Mouse (Mus musculus) kidney, embryonic 16.5 days (tissue): Measurements from ENCODE around the gene Ccdc96. TPM values are rescaled to one million over a fixed set of nuclear protein-coding genes. Genes with fewer than 3 reads are reported as not detected.

Experiments used
- ATAC-seq: fragments of 200-750 bp; cut with Nextera tagmentation; 2 replicates; pipeline ENCODE4 v1.8.0; 2017; ENCODE audit warnings: moderate TSS enrichment; ENCODE audit not compliant: low FRiP score, low TSS enrichment
- H3K27ac ChIP-seq: fragments of 300-500 bp; sonication (generic); 2 replicates; pipeline ENCODE4 v1.5.1; 2014; ENCODE audit warnings: low read length
- H3K27me3 ChIP-seq: fragments of 300-500 bp; sonication (generic); 2 replicates; pipeline ENCODE4 v1.6.1; 2014; ENCODE audit warnings: low read length, control low read depth, mixed read lengths; ENCODE audit not compliant: insufficient read depth
- H3K36me3 ChIP-seq: fragments of 300-500 bp; sonication (generic); 2 replicates; pipeline ENCODE4 v1.6.1; 2014; ENCODE audit warnings: low read length, control low read depth, mixed read lengths; ENCODE audit not compliant: insufficient read depth
- H3K4me1 ChIP-seq: fragments of 300-500 bp; sonication (generic); 2 replicates; pipeline ENCODE4 v1.6.1; 2014; ENCODE audit warnings: low read length, control low read depth, mixed read lengths; ENCODE audit not compliant: insufficient read depth
- H3K4me2 ChIP-seq: fragments of 300-500 bp; sonication (generic); replicated peaks from 2 replicates; pipeline ENCODE4 v1.6.1; 2014; ENCODE audit warnings: low read depth, low read length
- H3K4me3 ChIP-seq: fragments of 300-500 bp; sonication (generic); 2 replicates; pipeline ENCODE4 v1.5.1; 2014; ENCODE audit warnings: mild to moderate bottlenecking, low read length
- H3K9ac ChIP-seq: fragments of 300-500 bp; sonication (generic); replicated peaks from 2 replicates; pipeline ENCODE4 v1.6.1; 2014; ENCODE audit warnings: low read length
- H3K9me3 ChIP-seq: fragments of 300-500 bp; sonication (generic); 2 replicates; pipeline ENCODE4 v1.6.1; 2016; ENCODE audit warnings: low read length, control low read depth
- WGBS: fragments of 180-500 bp; shearing (Covaris S2); extraction: QIAGEN DNeasy Blood & Tissue Kit; methylation state at CpG from one replicate; pipeline ENCODE4 v1.1.7; 2014; 5-methylcytosine and 5-hydroxymethylcytosine counted together
- polyA plus RNA-seq: library from polyadenylated mRNA; unstranded; fragments of >200 nt; fragmentation: Nextera tagmentation; extraction: Ambion mirVana; gene quantifications from 2 replicates; pipeline ENCODE4 v1.2.1, GENCODE M21; 2015

Gene Ccdc96
- polyA plus RNA-seq, 1 experiment from 2014 or later: 0.76 TPM

DNA sequence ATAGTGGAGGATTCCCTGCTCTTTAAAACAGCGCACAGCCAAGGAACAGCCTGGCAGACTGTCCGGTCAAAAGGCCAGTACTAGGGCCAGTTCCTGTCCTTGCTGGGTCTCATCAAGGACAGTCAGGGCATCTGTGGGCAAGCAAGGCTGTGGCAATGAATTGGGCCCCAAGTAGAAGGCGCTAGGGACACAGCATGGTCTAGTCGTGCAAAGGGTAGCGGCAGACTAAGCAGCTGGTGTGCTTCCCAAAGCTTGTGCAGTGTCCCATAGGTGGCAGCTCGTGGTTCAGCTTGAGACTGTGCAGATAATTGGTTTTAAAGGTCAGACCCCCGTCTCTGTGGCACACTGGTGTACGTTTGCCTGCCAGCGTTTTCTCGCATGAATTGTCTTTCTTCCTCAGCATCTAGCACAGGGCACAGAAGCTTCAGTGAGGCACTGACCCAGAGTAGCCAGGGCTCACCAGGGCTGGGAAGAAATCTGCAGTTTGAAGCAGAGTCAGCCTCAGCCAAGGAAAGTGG lies 32.5 kb upstream of the Ccdc96 start:
- H3K36me3 ChIP-seq: no peaks in the 10 kb centered on the region
- 0 out of 2 replicates have a peak, but pooled peaks have one; percentile 10 for ATAC-seq
- H3K9me3 ChIP-seq: no peaks in the 10 kb centered on the region
- no peaks in the 10 kb centered on the region for H3K27me3 ChIP-seq
- no peak overlapping the region for H3K27ac ChIP-seq
- no peak overlapping the region for H3K9ac ChIP-seq
- no peaks in the 10 kb centered on the region for H3K4me1 ChIP-seq
- H3K4me3 ChIP-seq: no peak overlapping the region
- 57% methylated on average over 10 of the region's 10 CpGs for WGBS
- no peak overlapping the region for H3K4me2 ChIP-seq

GRCm38 (mm10) chr5:36452821-36453220 lies 31.6 kb upstream of the Ccdc96 start:
- no peak for ATAC-seq
- no peaks in the 10 kb centered on the region for H3K27me3 ChIP-seq
- H3K4me1 ChIP-seq: no peaks in the 10 kb centered on the region
- H3K9ac ChIP-seq: no peak overlapping the region
- WGBS: 72% methylated on average over 6 of the region's 6 CpGs
- no peak overlapping the region for H3K4me3 ChIP-seq
- H3K27ac ChIP-seq: no peak overlapping the region
- no peaks in the 10 kb centered on the region for H3K9me3 ChIP-seq
- no peak overlapping the region for H3K4me2 ChIP-seq
- no peaks in the 10 kb centered on the region for H3K36me3 ChIP-seq

- no peak overlapping the region for H3K27ac ChIP-seq
- no peaks in the 10 kb centered on the region for H3K27me3 ChIP-seq
- 73% methylated on average over 4 of the region's 4 CpGs for WGBS
- ATAC-seq: no peak
- no peak overlapping the region for H3K9ac ChIP-seq
- H3K4me1 ChIP-seq: no peaks in the 10 kb centered on the region
- no peak overlapping the region for H3K4me3 ChIP-seq
- H3K36me3 ChIP-seq: no peaks in the 10 kb centered on the region
- no peaks in the 10 kb centered on the region for H3K9me3 ChIP-seq
- no peak overlapping the region for H3K4me2 ChIP-seq
Observed at GRCm38 (mm10) chr5:36457706-36458105, 26.7 kb upstream of the Ccdc96 start.

GRCm38 (mm10) chr5:36458926-36459325 lies 25.5 kb upstream of the Ccdc96 start:
- H3K27me3 ChIP-seq: no peaks in the 10 kb centered on the region

DNA sequence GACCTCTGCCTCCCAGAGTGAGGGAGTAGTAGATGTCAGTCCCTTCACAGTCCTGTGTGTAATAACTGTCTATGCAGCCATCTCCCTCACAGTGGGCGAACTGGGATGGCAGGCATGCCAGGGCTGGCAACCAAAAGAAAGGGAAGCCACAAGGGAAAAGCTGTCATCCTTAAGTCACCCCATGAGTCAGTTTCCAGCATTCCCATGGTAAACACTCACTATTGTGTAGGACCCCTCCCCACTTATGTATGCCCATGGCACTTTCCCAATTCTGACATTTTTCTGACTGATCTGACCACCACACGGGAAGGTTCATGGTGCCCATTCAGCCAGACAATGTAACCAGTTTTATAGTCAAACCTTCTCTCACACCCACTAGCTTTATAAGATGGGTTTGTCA lies 23.7 kb upstream of the Ccdc96 start:
- Histone ChIP-seq H3K4me2 (no peak overlapping the region), H3K27ac (no peak overlapping the region), H3K9me3 (no peaks in the 10 kb centered on the region), H3K27me3 (no peaks in the 10 kb centered on the region), H3K9ac (no peak overlapping the region), H3K4me1 (peaks cover 15% of the 10 kb centered on the region), H3K36me3 (no peaks in the 10 kb centered on the region), H3K4me3 (no peak overlapping the region)
- no peak for ATAC-seq
- 60% methylated on average over 2 of the region's 2 CpGs for WGBS

More at GRCm38 (mm10) chr5:36458926-36459325, 25.5 kb upstream of the Ccdc96 start:
- H3K9me3 ChIP-seq: no peaks in the 10 kb centered on the region
- no peak overlapping the region for H3K9ac ChIP-seq
- H3K4me1 ChIP-seq: peaks cover 10% of the 10 kb centered on the region
- H3K36me3 ChIP-seq: no peaks in the 10 kb centered on the region
- no peak overlapping the region for H3K27ac ChIP-seq
- WGBS: 19% methylated on average over 4 of the region's 4 CpGs
- ATAC-seq: no peak
- H3K4me3 ChIP-seq: no peak overlapping the region
- H3K4me2 ChIP-seq: no peak overlapping the region

GRCm38 (mm10) chr5:36461231-36461630 lies 23.2 kb upstream of the Ccdc96 start:
- no peak overlapping the region for H3K4me2 ChIP-seq
- ATAC-seq: no peak

DNA sequence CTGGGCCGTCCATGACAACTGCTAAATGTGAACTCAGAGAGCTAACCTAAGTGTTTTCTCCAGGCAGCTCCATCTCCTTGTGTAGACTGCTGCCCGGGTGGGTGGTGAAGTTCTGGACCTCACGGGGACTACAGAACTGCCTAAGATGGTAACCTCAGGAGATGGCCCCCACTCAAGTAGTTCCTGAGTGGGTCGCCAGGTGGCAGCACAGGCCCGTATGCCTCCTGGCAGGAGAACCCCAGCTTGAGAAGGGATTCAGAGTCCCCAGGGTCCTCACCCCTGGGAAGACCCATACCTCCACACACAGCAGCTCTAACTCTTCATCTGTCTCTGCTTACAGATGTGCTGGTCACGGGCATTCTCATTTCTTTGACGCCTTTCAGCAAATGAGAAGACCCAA lies 21.6 kb upstream of the Ccdc96 start:
- Histone ChIP-seq H3K4me1 (peaks cover 23% of the 10 kb centered on the region), H3K9me3 (no peaks in the 10 kb centered on the region), H3K27ac (no peak overlapping the region), H3K27me3 (no peaks in the 10 kb centered on the region), H3K4me2 (no peak overlapping the region), H3K9ac (no peak overlapping the region), H3K36me3 (no peaks in the 10 kb centered on the region), H3K4me3 (no peak overlapping the region)
- ATAC-seq: no peak
- WGBS: 17% methylated on average over 7 of the region's 7 CpGs

More at GRCm38 (mm10) chr5:36461231-36461630, 23.2 kb upstream of the Ccdc96 start:
- Histone ChIP-seq H3K27ac (no peak overlapping the region), H3K9me3 (no peaks in the 10 kb centered on the region), H3K4me1 (peaks cover 20% of the 10 kb centered on the region), H3K36me3 (no peaks in the 10 kb centered on the region), H3K27me3 (no peaks in the 10 kb centered on the region), H3K4me3 (no peak overlapping the region), H3K9ac (no peak overlapping the region)
- WGBS: 28% methylated on average over 2 of the region's 2 CpGs

DNA sequence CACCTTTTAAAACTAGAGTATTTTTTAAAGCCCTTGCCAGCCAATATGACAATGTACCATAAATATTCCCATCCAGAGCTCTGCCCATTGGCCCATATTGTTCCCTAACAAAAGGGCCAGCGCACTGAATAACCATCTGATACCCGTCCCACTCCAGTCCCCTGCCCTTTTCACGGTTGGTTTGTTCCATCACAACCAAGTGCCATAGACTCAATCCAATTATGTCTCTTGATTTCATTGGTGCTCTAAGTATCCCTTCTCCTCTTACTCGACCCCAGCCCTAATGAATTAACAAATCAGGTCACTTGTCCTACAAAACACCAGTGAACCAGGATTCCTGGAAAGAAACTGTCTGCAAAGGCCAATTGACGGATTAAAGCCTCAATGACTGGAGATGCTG lies 21.0 kb upstream of the Ccdc96 start:
- no peak for ATAC-seq
- no peaks in the 10 kb centered on the region for H3K27me3 ChIP-seq
- 32% methylated on average over 5 of the region's 5 CpGs for WGBS
- no peak overlapping the region for H3K4me2 ChIP-seq
- no peak overlapping the region for H3K9ac ChIP-seq
- no peaks in the 10 kb centered on the region for H3K9me3 ChIP-seq
- peaks cover 23% of the 10 kb centered on the region for H3K4me1 ChIP-seq
- H3K27ac ChIP-seq: no peak overlapping the region
- H3K36me3 ChIP-seq: no peaks in the 10 kb centered on the region
- H3K4me3 ChIP-seq: no peak overlapping the region

GRCm38 (mm10) chr5:36464709-36465661 lies 19.4 kb upstream of the Ccdc96 start, which contains the start of gene Grpel1:
Grpel1 (plus strand) TSS chr5:36464998.
- Histone ChIP-seq H3K9me3 (no peaks in the 10 kb centered on the region), H3K4me1 (peaks cover 23% of the 10 kb centered on the region), H3K27me3 (no peaks in the 10 kb centered on the region), H3K4me3 (peak within 1 kb of the TSS; percentile 90), H3K36me3 (peaks cover 7% of the 10 kb centered on the region; the same call in 1 of the 2 replicates), H3K4me2 (peak within 1 kb of the TSS; percentile 96), H3K9ac (peak within 1 kb of the TSS; percentile 85), H3K27ac (peak within 1 kb of the TSS; percentile 39)
- under 1% methylated on average over 68 of the region's 68 CpGs for WGBS
- peak; percentile 95 for ATAC-seq

- Histone ChIP-seq H3K36me3 (peaks cover 16% of the 10 kb centered on the region), H3K27ac (no peak overlapping the region; the same call in 1 of the 2 replicates), H3K9ac (peak overlapping the region; percentile 85), H3K4me2 (peak overlapping the region; percentile 96), H3K4me1 (peaks cover 23% of the 10 kb centered on the region), H3K27me3 (no peaks in the 10 kb centered on the region), H3K9me3 (no peaks in the 10 kb centered on the region), H3K4me3 (peak overlapping the region; percentile 90)
- no peak for ATAC-seq
- 23% methylated on average over 8 of the region's 8 CpGs for WGBS
Observed at GRCm38 (mm10) chr5:36465889-36466288, 18.5 kb upstream of the Ccdc96 start.
